Mouse (Mus musculus): ENCODE data around the gene Rraga.

Gene Rraga

DNA sequence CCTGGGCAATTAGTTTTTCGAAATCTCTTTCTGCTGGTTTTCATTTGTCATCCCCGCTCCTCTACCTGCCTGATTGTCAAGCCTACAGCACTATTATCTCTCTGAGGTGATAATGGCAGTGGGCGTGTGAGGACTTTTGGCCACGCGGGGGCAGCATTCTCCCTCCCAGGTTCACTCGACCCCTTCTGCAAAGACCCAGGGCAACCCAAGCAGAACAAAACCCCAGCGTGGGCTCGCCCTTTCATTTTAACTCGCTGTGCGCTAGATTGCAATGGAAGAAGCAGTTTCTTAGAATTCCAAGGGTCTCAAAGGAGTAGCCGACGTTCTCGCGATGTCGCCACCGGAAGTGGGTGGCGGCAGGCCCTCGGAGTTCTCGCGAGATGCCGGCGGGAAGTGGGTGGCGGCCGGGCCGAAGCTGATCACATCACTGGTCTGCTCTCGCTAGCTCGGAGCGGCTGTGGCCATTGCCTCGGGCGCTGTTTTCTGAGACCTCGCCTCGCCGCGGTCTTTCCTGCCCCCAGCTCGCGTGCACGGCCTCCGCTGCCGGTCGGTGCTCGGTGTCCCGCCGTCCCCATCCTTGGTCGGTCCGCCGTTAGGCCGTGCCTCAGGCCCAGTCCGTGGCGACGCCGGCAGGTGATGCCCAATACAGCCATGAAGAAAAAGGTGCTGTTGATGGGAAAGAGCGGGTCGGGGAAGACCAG, at the start of gene Rraga:
Rraga (plus strand) TSS at position 386 of the 701 bp plus-strand sequence.
- in situ Hi-C loops (cut with MboI, MseI) = loop anchor here (5.0 to 10.0 kb wide), 2 partner anchors 37 to 269 kb away; partner anchors contain the start of gene Haus6 (in 1 of the 2)

DNA sequence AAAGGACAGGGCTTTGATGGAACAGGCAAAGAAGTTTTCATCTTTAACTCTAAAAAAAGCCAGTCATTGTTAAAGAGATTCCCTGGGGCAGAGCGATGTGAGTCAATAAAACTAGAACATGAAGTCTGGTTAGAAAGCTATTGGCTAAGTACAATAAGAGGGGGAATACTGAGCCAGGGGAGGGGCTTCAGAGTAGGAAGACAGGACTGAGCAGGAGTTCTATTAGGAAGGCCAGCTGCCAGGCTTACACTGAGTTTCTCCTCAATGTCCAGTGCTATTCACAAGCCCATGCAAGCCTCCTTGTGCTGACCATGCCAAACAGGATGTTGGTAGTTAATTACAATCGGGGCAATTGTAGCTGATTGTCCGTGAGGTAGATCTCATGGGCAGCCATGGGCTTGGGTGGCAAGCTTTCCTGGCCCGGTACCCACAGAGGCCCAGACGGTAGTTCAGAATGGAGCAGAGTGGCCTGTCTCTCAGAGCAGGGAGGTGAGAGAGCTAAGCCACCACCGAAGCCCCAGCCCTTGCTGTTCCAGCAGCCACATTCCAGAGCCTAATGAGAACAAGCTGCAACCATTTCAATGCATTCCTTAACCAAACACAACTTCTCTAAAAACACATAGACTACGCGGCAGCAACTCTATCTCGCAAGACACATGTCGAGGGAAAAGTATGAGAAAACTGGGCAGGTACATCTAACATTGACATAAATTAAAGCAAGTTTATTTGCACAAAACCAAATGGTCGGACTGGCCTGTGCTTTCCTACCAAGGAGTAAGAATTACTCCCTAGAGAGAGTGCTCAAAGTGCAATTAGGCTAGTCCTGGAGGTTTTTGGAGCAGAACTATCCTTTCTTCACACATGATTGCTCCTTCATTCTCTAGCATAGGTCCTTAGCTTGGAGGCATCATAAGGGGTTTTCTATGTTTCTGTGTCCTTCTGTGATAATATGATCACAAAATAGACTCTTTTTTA, 48.0 kb upstream of the Rraga start:
- in situ Hi-C loops (cut with MboI, MseI) = no loop called here

DNA sequence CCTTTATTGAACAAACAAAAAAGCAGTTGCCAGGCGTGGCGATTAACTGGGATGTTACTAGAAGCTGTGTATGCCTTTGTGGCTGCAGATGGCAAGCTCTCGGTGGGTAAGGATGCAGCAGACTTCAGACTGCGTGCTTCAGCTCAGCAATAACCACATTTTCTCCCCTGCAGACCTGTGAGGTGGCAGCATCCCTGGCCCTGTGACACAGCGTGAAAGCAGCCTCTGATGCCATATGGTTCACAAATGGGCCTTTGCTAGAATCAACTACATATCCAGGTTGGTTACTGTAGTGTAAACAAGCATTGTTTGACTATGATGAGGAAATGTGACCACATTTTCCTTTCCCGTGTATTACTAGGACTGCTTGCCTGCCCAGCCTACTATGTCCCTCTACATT, 46.3 kb upstream of the Rraga start:
- in situ Hi-C loops (cut with MboI, MseI) = no loop called here

DNA sequence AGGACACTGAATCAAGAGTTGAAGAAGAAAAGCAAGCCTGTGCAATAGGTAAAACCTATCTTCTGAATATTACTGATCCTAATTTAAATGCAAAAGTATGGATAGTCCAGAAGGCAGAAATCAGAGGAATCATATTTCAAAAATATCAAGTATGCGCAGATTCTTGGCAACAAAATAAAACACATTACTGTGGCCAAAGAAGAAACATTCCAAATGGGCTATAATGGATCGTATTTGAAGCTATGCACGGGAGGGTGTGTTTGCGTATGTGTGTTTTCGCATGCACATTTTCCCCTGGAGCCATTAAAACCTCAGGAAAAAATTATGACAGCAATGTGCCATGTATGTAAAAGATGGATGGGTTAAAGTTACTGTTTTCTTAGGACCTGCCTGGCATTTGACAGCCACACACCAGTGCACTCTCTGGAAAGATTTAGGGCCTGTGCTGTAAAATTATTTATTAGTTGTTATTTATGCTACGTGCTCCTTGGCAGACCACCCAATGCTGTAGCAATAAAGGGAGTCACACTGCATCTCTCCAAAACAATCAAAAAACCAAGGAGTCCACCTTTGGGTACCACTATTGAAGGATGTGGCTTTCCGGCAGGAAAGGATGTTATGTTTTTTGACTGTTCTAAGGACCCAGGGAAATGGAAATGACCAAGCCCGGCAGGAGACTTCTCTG, 41.9 kb upstream of the Rraga start:
- in situ Hi-C loops (cut with MboI, MseI) = no loop called here

DNA sequence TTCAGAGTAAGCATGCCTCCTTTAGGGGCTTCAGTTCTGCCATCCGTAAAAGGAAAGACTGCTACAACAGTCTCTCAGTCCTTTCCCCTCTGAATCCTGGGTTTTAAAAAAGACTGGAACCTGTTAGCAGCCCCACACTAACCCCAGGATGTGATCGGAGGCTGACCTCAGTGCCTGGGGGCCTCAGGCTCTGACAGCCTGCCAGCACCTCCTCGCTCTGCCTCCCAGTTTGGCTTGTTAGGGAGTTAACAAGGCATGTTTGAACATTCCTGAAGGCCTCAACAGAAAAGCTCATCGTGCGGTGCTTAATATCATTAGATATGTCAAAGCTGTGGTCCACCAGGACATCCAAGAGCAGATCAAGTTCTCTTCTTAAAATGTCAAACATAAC, 41.4 kb upstream of the Rraga start:
- in situ Hi-C loops (cut with MboI, MseI) = no loop called here

DNA sequence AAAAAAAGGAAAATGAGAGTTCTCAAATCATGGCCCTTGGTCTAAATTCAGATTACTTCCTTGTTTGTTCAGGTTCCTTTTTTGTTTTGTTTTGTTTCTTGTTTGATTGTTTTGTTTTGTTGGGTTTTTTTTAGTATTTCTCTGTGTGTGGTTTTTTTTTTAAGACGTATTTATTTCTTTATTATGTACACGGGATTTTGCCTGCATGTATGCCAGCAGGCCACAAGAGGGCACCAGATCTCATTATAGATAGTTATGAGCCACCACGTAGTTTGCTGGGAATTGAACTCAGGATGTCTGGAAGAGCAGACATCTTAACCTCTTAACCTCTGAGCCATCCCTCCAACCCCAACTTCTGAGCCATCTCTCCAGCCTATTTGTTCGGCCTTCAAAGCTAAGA, 37.5 kb upstream of the Rraga start:
- in situ Hi-C loops (cut with MboI, MseI) = no loop called here

GRCm38 (mm10) chr4:86538936-86539335, 36.5 kb upstream of the Rraga start:
- in situ Hi-C loops (cut with MboI, MseI) = no loop called here

DNA sequence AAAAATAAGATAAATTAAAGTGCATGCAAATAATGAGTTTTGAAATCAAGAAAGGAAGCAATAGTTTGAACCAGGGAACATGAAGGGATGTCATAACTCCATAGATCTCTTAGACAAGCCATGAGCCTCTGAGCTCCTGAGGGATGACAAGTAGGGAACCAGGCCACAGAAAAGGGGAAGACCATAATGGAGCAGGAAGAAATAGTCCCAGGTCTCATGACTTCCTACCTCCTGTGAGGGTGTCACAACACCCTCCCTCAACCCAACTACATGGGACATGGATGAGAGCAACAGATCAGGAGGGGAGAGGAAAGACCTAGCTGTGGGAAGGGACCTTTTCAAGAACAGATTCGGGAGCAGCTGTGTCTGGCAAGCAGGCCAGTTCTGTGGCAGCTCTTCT, 33.9 kb upstream of the Rraga start:
- in situ Hi-C loops (cut with MboI, MseI) = no loop called here

GRCm38 (mm10) chr4:86543999-86544398, 31.5 kb upstream of the Rraga start:
- in situ Hi-C loops (cut with MboI, MseI) = no loop called here

DNA sequence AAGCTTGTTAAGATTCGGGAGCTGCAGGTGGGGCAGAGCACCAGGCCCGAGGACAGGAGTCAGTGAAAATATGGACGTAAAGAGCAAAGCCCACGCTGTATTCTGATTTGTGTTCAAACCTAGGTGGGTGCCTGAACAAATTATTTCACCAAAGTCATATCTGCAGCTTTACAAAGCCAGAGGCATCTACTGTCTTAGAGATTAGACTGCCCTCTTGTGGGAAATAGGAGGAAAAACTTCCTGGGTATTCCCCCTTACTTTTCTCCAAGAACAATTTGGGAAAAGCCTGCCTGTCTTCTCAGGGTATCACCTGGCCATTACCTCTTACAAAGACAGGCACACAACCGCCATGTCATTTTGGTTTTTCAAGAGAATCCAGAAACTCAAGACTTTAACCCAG, 29.9 kb upstream of the Rraga start:
- in situ Hi-C loops (cut with MboI, MseI) = no loop called here

DNA sequence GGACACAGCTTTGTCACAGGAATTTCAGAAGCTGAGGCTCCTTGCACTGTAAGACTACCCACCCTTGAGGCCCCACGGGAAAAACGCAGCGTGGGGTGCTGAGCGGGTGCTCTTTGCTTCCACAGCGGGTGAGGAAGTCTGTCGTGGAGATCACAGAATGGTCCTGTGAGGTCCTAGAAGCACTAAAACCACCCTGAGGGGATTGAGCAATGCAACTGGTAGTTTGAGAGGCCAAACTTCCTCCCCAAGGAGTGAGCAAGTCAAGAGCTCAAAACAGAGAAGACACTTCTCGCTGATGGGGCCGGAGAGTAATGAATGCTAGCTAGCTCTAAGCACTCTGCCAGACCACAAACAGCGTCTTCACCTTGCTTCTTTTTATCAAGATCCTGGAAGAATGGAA, 27.1 kb upstream of the Rraga start:
- in situ Hi-C loops (cut with MboI, MseI) = no loop called here

GRCm38 (mm10) chr4:86555035-86555707, 20.3 kb upstream of the Rraga start:
- in situ Hi-C loops (cut with MboI, MseI) = no loop called here

DNA sequence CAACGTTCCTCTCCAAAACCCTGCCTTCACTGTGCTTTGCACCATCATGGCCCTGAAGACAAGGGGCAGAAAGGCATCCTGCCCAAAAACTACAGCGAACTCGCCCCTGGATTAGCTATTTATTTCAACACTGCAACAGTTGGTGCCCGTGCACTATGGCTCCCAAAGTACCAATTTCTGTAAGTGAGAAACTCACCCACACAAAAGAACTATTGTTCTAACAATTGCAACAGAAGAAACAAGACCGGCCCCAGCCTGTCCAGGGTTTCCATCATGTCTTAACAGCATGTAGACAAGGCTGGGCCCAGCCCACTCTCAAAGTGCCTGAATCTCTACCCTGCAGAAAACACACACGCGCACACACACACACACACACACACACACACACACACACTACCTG, 18.1 kb upstream of the Rraga start:
- in situ Hi-C loops (cut with MboI, MseI) = no loop called here

DNA sequence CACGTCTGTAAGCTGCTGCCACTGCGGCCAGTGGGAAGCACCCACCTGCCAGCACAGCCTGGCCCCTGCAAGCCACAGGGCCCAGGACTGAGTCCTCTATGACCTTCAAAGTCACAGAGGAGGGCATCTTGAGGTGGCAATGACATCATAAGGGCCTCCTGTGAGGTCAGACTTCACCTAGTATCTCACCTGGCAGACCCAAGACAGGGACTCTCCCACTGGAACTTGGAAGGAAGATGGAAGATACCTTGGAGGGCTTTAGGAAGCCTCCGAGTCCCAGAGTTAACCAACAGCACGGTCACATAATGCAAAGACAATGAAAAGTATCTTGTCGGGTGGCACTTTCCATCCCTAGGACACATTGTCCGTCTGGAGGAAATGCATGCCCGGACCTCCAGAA, 17.2 kb upstream of the Rraga start, which contains the start of gene Saxo1:
Saxo1 (minus strand) TSS at position 101 of the 400 bp plus-strand sequence.
- in situ Hi-C loops (cut with MboI, MseI) = no loop called here

- in situ Hi-C loops (cut with MboI, MseI) = no loop called here
Measured at GRCm38 (mm10) chr4:86559006-86559405, 16.5 kb upstream of the Rraga start.

- in situ Hi-C loops (cut with MboI, MseI) = no loop called here
Measured at GRCm38 (mm10) chr4:86561061-86561460, 14.4 kb upstream of the Rraga start.

DNA sequence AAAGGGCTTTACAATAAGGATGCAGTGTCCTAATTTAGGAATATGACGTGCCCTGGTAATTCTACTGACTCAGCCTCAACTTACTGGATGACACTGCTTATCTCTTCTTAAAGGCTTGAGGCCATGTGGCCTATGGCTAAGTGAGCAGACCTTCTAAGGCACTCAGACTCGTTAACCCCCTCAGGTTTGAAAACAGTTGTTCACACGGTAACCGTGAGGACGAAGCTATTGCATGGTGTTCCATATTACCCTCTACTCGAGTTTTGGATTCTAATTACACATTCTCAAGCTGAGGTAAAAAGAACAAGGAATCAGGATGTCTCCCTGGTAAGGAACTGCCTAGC, 557 bp upstream of the Rraga start:
- in situ Hi-C loops (cut with MboI, MseI) = loop anchor here (5.0 to 10.0 kb wide), 3 partner anchors 37 to 270 kb away; partner anchors contain the start of gene Haus6 (in 1 of the 2)

DNA sequence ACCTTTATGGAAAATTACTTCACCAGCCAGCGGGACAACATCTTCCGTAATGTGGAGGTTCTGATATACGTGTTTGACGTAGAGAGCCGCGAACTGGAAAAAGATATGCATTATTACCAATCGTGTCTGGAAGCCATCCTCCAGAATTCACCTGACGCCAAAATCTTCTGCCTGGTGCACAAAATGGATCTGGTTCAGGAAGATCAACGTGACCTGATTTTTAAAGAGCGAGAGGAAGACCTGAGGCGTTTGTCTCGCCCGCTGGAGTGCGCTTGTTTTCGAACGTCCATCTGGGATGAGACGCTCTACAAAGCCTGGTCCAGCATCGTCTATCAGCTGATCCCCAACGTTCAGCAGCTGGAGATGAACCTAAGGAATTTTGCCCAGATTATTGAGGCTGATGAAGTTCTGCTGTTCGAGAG, 663 bp downstream of the Rraga start:
- in situ Hi-C loops (cut with MboI, MseI) = loop anchor here (5.0 to 10.0 kb wide), 2 partner anchors 36 to 269 kb away; partner anchors contain the start of gene Haus6 (in 1 of the 2)

GRCm38 (mm10) chr4:86576630-86577225, 1.3 kb downstream of the Rraga start:
- in situ Hi-C loops (cut with MboI, MseI) = loop anchor here (5.0 to 10.0 kb wide), 2 partner anchors 36 to 268 kb away; partner anchors contain the start of gene Haus6 (in 1 of the 2)

DNA sequence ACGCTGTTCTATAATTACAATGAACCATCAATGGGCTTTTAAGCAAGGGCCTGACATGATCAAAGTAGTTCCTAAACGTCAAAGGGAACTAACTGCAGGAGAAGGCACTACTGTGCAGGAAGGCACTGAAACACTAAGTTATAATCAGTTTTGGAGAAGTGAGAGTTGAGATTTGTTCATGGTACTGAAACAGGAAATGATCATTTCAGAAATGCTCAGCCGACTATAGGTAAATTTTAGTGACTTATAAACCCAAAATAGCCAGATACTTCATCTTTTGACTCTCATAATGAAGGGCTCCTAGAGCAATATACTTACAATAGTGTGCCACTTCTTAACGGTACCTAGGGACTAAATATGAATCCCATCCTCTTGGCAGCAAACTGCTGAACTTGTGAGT, 4.6 kb downstream of the Rraga start:
- in situ Hi-C loops (cut with MboI, MseI) = no loop called here

DNA sequence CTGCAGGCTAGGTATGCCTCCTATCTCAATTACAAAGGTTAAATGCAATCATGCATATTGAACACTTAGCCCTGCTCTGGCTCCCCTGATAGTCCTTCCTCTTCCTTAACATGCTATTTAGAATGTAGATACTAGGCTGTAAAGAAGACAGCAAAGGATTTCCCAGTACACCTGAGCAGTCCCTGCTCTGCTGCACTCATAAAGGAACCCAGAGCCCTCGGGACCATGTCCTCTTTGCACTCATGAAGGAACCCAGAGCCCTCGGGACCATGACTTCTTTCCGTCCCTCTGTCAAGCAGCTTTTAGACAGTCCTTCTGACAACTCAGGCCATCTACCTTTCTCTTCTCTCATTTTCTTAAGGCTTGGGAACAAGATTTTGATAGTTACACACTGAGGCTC, 5.1 kb downstream of the Rraga start:
- in situ Hi-C loops (cut with MboI, MseI) = no loop called here
